Mouse (Mus musculus) left cerebral cortex, postnatal 25 days (tissue): ENCODE data around the gene Nlrp6. TPM values are rescaled to one million over a fixed set of nuclear protein-coding genes. Genes with fewer than 3 reads are reported as not detected.
"Not testable (repeated sequence)": the region's sequence is repeated elsewhere in the genome, so short reads cannot be mapped to it uniquely, and the experiment has no call there.

Experiments
- DNase-seq, 2 experiments: peaks; one replicate each; pipeline ENCODE4 v3.0.0; 2022; ENCODE audit warnings: low spot score in 2 of 2, mixed read lengths in 1 of 2
- intact Hi-C: fragments of 180-260 bp; cut with DNase I; formaldehyde crosslinking; loops from one replicate; pipeline ENCODE4 v1.15.1; 2025
- total RNA-seq, 2 experiments: library from RNA; stranded (reverse); gene quantifications; 2 replicates each; pipeline ENCODE4 v1.2.3; 2021

The Nlrp6 gene
- total RNA-seq, 2 experiments from 2014 or later, result 0.41 to 0.73 TPM

- intact Hi-C loops, result no loop called here
- DNase-seq, result no peak
These were observed 46.2 kb downstream of the Nlrp6 start, which contains the start of gene Ifitm1 for GRCm38 (mm10) chr7:140966921-140967320. Ifitm1 (plus strand) TSS chr7:140967221.

- DNase-seq, result no peak
- intact Hi-C loops, result no loop called here
These were observed 47.3 kb downstream of the Nlrp6 start for GRCm38 (mm10) chr7:140967862-140968591.

GRCm38 (mm10) chr7:140968710-140969109 is 48.0 kb downstream of the Nlrp6 start:
- intact Hi-C loops, DNase-seq: not testable (repeated sequence)

DNA sequence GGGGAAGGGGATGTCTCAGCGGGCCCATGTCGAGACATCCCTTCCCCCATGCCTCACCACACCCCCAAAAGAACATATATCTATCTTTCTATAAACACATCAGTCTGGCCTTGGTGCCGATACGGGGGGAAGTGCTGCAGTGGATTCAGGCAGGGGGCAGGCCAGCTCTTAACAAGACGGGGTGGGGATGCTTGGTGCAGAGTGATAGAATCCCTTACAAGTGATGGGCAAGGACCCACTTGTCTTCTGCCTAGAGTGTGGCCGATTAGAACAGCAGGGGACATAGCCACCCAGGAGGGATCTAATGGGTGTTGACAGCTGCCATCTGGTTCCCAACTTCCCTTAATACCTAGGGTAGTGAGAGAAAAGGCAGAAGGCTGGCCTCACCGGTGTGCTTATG is 50.2 kb downstream of the Nlrp6 start:
- no peak for DNase-seq
- intact Hi-C loops, result no loop called here

GRCm38 (mm10) chr7:140971479-140972171 is 50.9 kb downstream of the Nlrp6 start:
- no peak for DNase-seq
- intact Hi-C loops, result no loop called here

- intact Hi-C loops, result no loop called here
- peak in 1 of 2 experiments; percentile 67 for DNase-seq
These were observed 52.9 kb downstream of the Nlrp6 start for GRCm38 (mm10) chr7:140973396-140974165.

DNA sequence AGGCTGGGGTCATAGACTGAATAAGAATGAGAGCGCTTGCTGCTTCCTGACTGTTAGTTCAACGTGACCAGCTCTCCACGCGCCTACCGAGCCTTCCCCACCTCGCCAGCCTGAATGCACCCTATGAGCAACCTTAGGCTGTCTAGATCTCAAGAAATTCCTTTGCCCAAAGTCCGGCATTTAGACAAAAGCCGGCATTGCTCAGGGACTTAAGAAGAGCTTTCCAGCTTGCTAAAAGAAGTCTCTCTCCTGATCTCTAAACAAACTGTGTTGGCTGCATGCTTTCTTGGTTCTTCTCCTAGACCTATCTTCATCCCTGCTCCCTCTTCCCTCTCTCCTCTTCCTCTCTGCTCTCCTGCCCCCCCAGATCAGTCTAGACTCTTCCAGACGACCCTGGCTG is 54.2 kb downstream of the Nlrp6 start:
- intact Hi-C loops, result no loop called here
- DNase-seq, result no peak

GRCm38 (mm10) chr7:140975465-140975864 is 54.8 kb downstream of the Nlrp6 start:
- intact Hi-C loops, result no loop called here
- no peak for DNase-seq

- DNase-seq, intact Hi-C loops: not testable (repeated sequence)
These were observed 56.0 kb downstream of the Nlrp6 start for GRCm38 (mm10) chr7:140976720-140977119.

Other genes with a start within 250 kb of the Nlrp6 start
- gene Olfr45, start 239.0 kb upstream of the Nlrp6 start, total RNA-seq, result not detected
- not detected for gene Olfr541, start 223.6 kb upstream of the Nlrp6 start, total RNA-seq
- not detected for gene Cyp2e1, start 157.2 kb upstream of the Nlrp6 start, total RNA-seq
- gene Syce1, start 133.1 kb upstream of the Nlrp6 start, total RNA-seq, result not detected
- gene Zfp941, start 98.7 kb upstream of the Nlrp6 start, total RNA-seq, result 10 to 100 TPM; 23.6 to 24.7 TPM
- 1 to 10 TPM; 2.7 to 4.1 TPM for gene Urah, start 85.9 kb upstream of the Nlrp6 start, total RNA-seq
- not detected for gene Scgb1c1, start 75.4 kb upstream of the Nlrp6 start, total RNA-seq
- gene Odf3, start 73.1 kb upstream of the Nlrp6 start, total RNA-seq, result not detected
- gene Gm45785, start 64.6 kb upstream of the Nlrp6 start, total RNA-seq, result 1 to 10 TPM; 1.2 to 1.8 TPM
- 10 to 100 TPM; 66.0 to 70.0 TPM for gene Ric8a, start 63.9 kb upstream of the Nlrp6 start, total RNA-seq
- gene Bet1l, start 63.3 kb upstream of the Nlrp6 start, total RNA-seq, result 10 to 100 TPM; 25.9 to 28.1 TPM
- 100 to 1,000 TPM; 116 TPM for gene Psmd13, start 38.9 kb upstream of the Nlrp6 start, total RNA-seq
- gene Sirt3, start 38.6 kb upstream of the Nlrp6 start, total RNA-seq, result 10 to 100 TPM; 77.1 to 78.2 TPM
- gene Cox8b, start 20.5 kb upstream of the Nlrp6 start, total RNA-seq, result 1 to 10 TPM in 1 of 2 experiments, not detected in 1; 1.2 TPM
- gene Pgghg, start 20.5 kb downstream of the Nlrp6 start, total RNA-seq, result 1 to 10 TPM; 4.7 to 6.3 TPM
- gene Ifitm5, start 29.4 kb downstream of the Nlrp6 start, total RNA-seq, result not detected
- not detected for gene Gm45717, start 35.0 kb downstream of the Nlrp6 start, total RNA-seq
- gene Ifitm2, start 35.1 kb downstream of the Nlrp6 start, total RNA-seq, result 10 to 100 TPM; 11.7 to 15.7 TPM
- 1 to 10 TPM; 1.7 to 2.9 TPM for gene Ifitm1, start 46.3 kb downstream of the Nlrp6 start, total RNA-seq
- gene Ifitm3, start 89.9 kb downstream of the Nlrp6 start, total RNA-seq, result 10 to 100 TPM in 1 of 2 experiments, 1 to 10 TPM in 1; 9.9 to 13.5 TPM
- gene Ifitm6, start 97.0 kb downstream of the Nlrp6 start, total RNA-seq, result not detected
- not detected for gene Gm17387, start 108.2 kb downstream of the Nlrp6 start, total RNA-seq
- 10 to 100 TPM; 79.6 to 84.3 TPM for gene B4galnt4, start 140.2 kb downstream of the Nlrp6 start, total RNA-seq
- under 1 TPM in 1 of 2 experiments, not detected in 1; 0.21 TPM for gene Pkp3, start 157.3 kb downstream of the Nlrp6 start, total RNA-seq
- gene Sigirr, start 179.7 kb downstream of the Nlrp6 start, total RNA-seq, result 1 to 10 TPM; 2.9 to 3.2 TPM
- gene Ano9, start 196.9 kb downstream of the Nlrp6 start, total RNA-seq, result not detected
- 10 to 100 TPM; 47.3 to 53.6 TPM for gene Ptdss2, start 201.5 kb downstream of the Nlrp6 start, total RNA-seq